10 mouse cellular contexts compared by ENCODE assay signal in genomic region chr2:14054163-14054562, GRCm38 (mm10). TPM values are rescaled to one million over a fixed set of nuclear protein-coding genes. Genes with fewer than 3 reads are reported as not detected.
DNase-seq lines count a peak whose midpoint lies in the region; ATAC-seq and TF ChIP-seq lines count a peak whose summit lies in the region.
"Had no signal": no experiment of that assay in that cellular context is flagged by ENCODE, and none has a peak within 500 bp of the region (broad histone marks: within the 10 kb centered on the region; RNA-seq: fewer than 3 reads in every experiment).

No protein-coding gene starts in this region.

- H3K36me3 ChIP-seq in lung, embryonic 14.5 days (ENCODE audit: insufficient read depth), result no peaks in the 10 kb centered on the region
- no peaks in the 10 kb centered on the region for H3K36me3 ChIP-seq in liver, embryonic 11.5 days (ENCODE audit: control insufficient read depth, insufficient read depth, low read length)
- no peaks in the 10 kb centered on the region for H3K36me3 ChIP-seq in neural tube, embryonic 15.5 days
- H3K36me3 ChIP-seq: midbrain, embryonic 12.5 days had no signal

- H3K4me1 ChIP-seq in lung, embryonic 14.5 days (ENCODE audit: insufficient read depth), result no peaks in the 10 kb centered on the region
- peaks cover 9% of the 10 kb centered on the region for H3K4me1 ChIP-seq in liver, embryonic 11.5 days (replicated peaks; ENCODE audit: control insufficient read depth, insufficient read depth, low read length)
- H3K4me1 ChIP-seq in neural tube, embryonic 15.5 days, result peaks cover 16% of the 10 kb centered on the region

- H3K9ac ChIP-seq in lung, embryonic 14.5 days, result peak overlapping the region; percentile 10; the same call in 1 of the 2 replicates
- no peak overlapping the region for H3K9ac ChIP-seq in liver, embryonic 11.5 days (ENCODE audit: low read depth, low read length)
- H3K9ac ChIP-seq in neural tube, embryonic 15.5 days (replicated peaks), result no peak overlapping the region

- no peaks in the 10 kb centered on the region for H3K27me3 ChIP-seq in lung, embryonic 14.5 days (ENCODE audit: insufficient read depth, low read length)
- no peaks in the 10 kb centered on the region for H3K27me3 ChIP-seq in liver, embryonic 11.5 days (replicated peaks; ENCODE audit: control insufficient read depth, insufficient read depth, low read length)
- H3K27me3 ChIP-seq in neural tube, embryonic 15.5 days (replicated peaks), result no peaks in the 10 kb centered on the region
- H3K27me3 ChIP-seq: midbrain, embryonic 12.5 days had no signal

- peak overlapping the region; percentile 78 for H3K4me2 ChIP-seq in lung, embryonic 14.5 days
- peak overlapping the region; percentile 79 for H3K4me2 ChIP-seq in liver, embryonic 11.5 days
- peak overlapping the region; percentile 78 for H3K4me2 ChIP-seq in neural tube, embryonic 15.5 days

- no peak for ATAC-seq in lung, embryonic 14.5 days (ENCODE audit: insufficient read depth)
- no peak for ATAC-seq in liver, embryonic 11.5 days (replicated peaks; ENCODE audit: low FRiP score)
- ATAC-seq in neural tube, embryonic 15.5 days (ENCODE audit: low FRiP score), result no peak

- H3K9me3 ChIP-seq in lung, embryonic 14.5 days (ENCODE audit: low read depth, low read length), result no peaks in the 10 kb centered on the region
- H3K9me3 ChIP-seq in liver, embryonic 11.5 days (ENCODE audit: control insufficient read depth, low read length), result no peaks in the 10 kb centered on the region
- no peaks in the 10 kb centered on the region for H3K9me3 ChIP-seq in neural tube, embryonic 15.5 days (replicated peaks)
- H3K9me3 ChIP-seq: midbrain, embryonic 12.5 days had no signal

- DNase-seq in gastrocnemius, adult 2 months, result no peak
- no peak for DNase-seq in gastrocnemius, postnatal 36 days
- DNase-seq in lung, embryonic 14.5 days, result no peak
- no peak for DNase-seq in lung, postnatal 10 days
- DNase-seq in liver, embryonic 11.5 days (ENCODE audit: low spot score), result no peak
- DNase-seq in layer of hippocampus, postnatal 25 days (ENCODE audit: extremely low spot score in 1 of 2, low spot score in 1 of 2), result no peak
- no peak for DNase-seq in left cerebral cortex, postnatal 36 days (ENCODE audit: low spot score in 2 of 2)
- DNase-seq: retina, postnatal 1 day had no signal

- peak overlapping the region; percentile 99 for H3K4me3 ChIP-seq in gastrocnemius, adult 2 months
- H3K4me3 ChIP-seq in lung, embryonic 14.5 days (ENCODE audit: low read depth, low read length), result no peak overlapping the region
- H3K4me3 ChIP-seq in liver, embryonic 11.5 days (ENCODE audit: low read depth, low read length), result peak overlapping the region; percentile 72; the same call in 1 of the 2 replicates
- H3K4me3 ChIP-seq in neural tube, embryonic 15.5 days (replicated peaks), result peak overlapping the region; percentile 12

- intact Hi-C loops in gastrocnemius, adult 2 months (cut with DNase I), result loop anchor here (5.0 kb wide), 1 partner anchor 103 kb away; no protein-coding TSS in a partner anchor
- intact Hi-C loops in gastrocnemius, postnatal 36 days (cut with DNase I), result no loop called here
- intact Hi-C loops in left cerebral cortex, postnatal 36 days (cut with DNase I), result loop anchor here (10.0 kb wide), 1 partner anchor 779 kb away; the partner anchor contains the start of gene Rsu1

- WGBS in lung, embryonic 14.5 days, result 58% methylated on average over 3 of the region's 3 CpGs
- 68% methylated on average over 3 of the region's 3 CpGs for WGBS in liver, embryonic 11.5 days
- 46% methylated on average over 3 of the region's 3 CpGs for WGBS in neural tube, embryonic 15.5 days

- H3K27ac ChIP-seq in gastrocnemius, adult 2 months, result peak overlapping the region; percentile 99
- no peak overlapping the region for H3K27ac ChIP-seq in lung, embryonic 14.5 days (ENCODE audit: low read depth)
- H3K27ac ChIP-seq in liver, embryonic 11.5 days (ENCODE audit: low read depth, low read length), result no peak overlapping the region
- H3K27ac ChIP-seq in neural tube, embryonic 15.5 days (replicated peaks), result no peak overlapping the region

- no peak for TF ChIP-seq CTCF in gastrocnemius, adult 2 months (IDR thresholded peaks at IDR 0.05)
- TF ChIP-seq CTCF in lung, embryonic 14.5 days (IDR thresholded peaks at IDR 0.05; ENCODE audit: low read depth), result no peak

RNA-seq across cellular contexts. Expression of gene Hacd1, which starts 1.8 kb away (rescaled TPM):
- 100 to 1,000 TPM; 103 to 105 TPM for total RNA-seq in gastrocnemius, adult 2 months (2021)
- total RNA-seq in gastrocnemius, postnatal 36 days (2021), result 100 to 1,000 TPM; 194 to 214 TPM
- polyA plus RNA-seq in lung, embryonic 14.5 days (2014; fragmentation: Nextera tagmentation; extraction: Ambion mirVana), result 92.3 and 94.1 TPM in 2 replicates
- 83.7 and 90.3 TPM in 2 replicates for polyA plus RNA-seq in liver, embryonic 11.5 days (2014; fragmentation: Nextera tagmentation; extraction: Ambion mirVana)
- polyA plus RNA-seq in neural tube, embryonic 15.5 days (2015; fragmentation: Nextera tagmentation; extraction: Ambion mirVana), result 91.7 and 102 TPM in 2 replicates
- 10 to 100 TPM; 18.1 to 21.8 TPM for total RNA-seq in layer of hippocampus, postnatal 25 days (2021)
- 10 to 100 TPM; 16.0 to 18.3 TPM for total RNA-seq in left cerebral cortex, postnatal 36 days (2021)

RNA-seq across cellular contexts. Expression of gene Stam, which starts 19.7 kb away (rescaled TPM):
- total RNA-seq in gastrocnemius, adult 2 months (2021), result 10 to 100 TPM; 19.9 to 25.2 TPM
- total RNA-seq in gastrocnemius, postnatal 36 days (2021), result 10 to 100 TPM; 16.0 to 17.9 TPM
- 72.2 and 80.2 TPM in 2 replicates for polyA plus RNA-seq in lung, embryonic 14.5 days (2014; fragmentation: Nextera tagmentation; extraction: Ambion mirVana)
- 52.4 and 55.1 TPM in 2 replicates for polyA plus RNA-seq in liver, embryonic 11.5 days (2014; fragmentation: Nextera tagmentation; extraction: Ambion mirVana)
- 120 and 128 TPM in 2 replicates for polyA plus RNA-seq in neural tube, embryonic 15.5 days (2015; fragmentation: Nextera tagmentation; extraction: Ambion mirVana)
- total RNA-seq in layer of hippocampus, postnatal 25 days (2021), result 100 to 1,000 TPM in 1 of 2 experiments, 10 to 100 TPM in 1; 85.4 to 100 TPM
- 10 to 100 TPM; 87.3 to 95.6 TPM for total RNA-seq in left cerebral cortex, postnatal 36 days (2021)

Comparison
In these comparisons a context has a peak if more than half of its experiments do, and no peak if none do; other contexts are left out.
1. RNA of gene Hacd1, which starts 1.8 kb away (total RNA-seq): 194 to 214 TPM in gastrocnemius, postnatal 36 days and 103 to 105 TPM in gastrocnemius, adult 2 months; 18.1 to 21.8 TPM in layer of hippocampus, postnatal 25 days and 16.0 to 18.3 TPM in left cerebral cortex, postnatal 36 days; every median in the first group is over 4 times any median in the second.
2. Peak in every context shown above with its lines, with median percentiles within 50 percentile points of each other: H3K4me2 ChIP-seq.